Mouse (Mus musculus) heart, adult 2 months (tissue): ENCODE data around the gene Pld5. TPM values are rescaled to one million over a fixed set of nuclear protein-coding genes. Genes with fewer than 3 reads are reported as not detected.

ENCODE experiments used
- DNase-seq, 2 experiments: peaks; one replicate each; pipeline ENCODE4 v3.0.0; 2021
- H3K27ac ChIP-seq: fragments of 200-600 bp; 2 replicates; pipeline ENCODE4 v1.8.1; 2022
- H3K27me3 ChIP-seq: fragments of 200-500 bp; 2 replicates; pipeline ENCODE4 v1.6.1; 2012; ENCODE audit warnings: mild to moderate bottlenecking, low read length, inconsistent platforms, mixed read lengths; ENCODE audit not compliant: control insufficient read depth, insufficient read depth
- H3K36me3 ChIP-seq: fragments of 200-500 bp; 2 replicates; pipeline ENCODE4 v1.6.1; 2012; ENCODE audit warnings: low read length, inconsistent platforms; ENCODE audit not compliant: control insufficient read depth, insufficient read depth
- H3K4me1 ChIP-seq: fragments of 200-500 bp; 2 replicates; pipeline ENCODE4 v1.6.1; 2011; ENCODE audit warnings: low read length; ENCODE audit not compliant: control insufficient read depth, insufficient read depth
- H3K4me3 ChIP-seq: fragments of 200-600 bp; 2 replicates; pipeline ENCODE4 v1.8.1; 2022
- H3K79me2 ChIP-seq: fragments of 200-500 bp; replicated peaks from 2 replicates; pipeline ENCODE4 v1.6.1; 2012; ENCODE audit warnings: mild to moderate bottlenecking, inconsistent platforms, low read length, moderate library complexity, mixed read lengths; ENCODE audit not compliant: control insufficient read depth, insufficient read depth
- H3K9ac ChIP-seq: fragments of 200-500 bp; 2 replicates; pipeline ENCODE4 v1.6.1; 2012; ENCODE audit warnings: low read depth, mild to moderate bottlenecking, control low read depth, inconsistent platforms, low read length, mixed read lengths
- CTCF ChIP-seq: fragments of 200-600 bp; IDR thresholded peaks from 2 replicates; pipeline ENCODE4 v1.8.1; 2022; ENCODE audit warnings: antibody characterized with exemption, mild to moderate bottlenecking, moderate library complexity
- EP300 ChIP-seq: fragments of 200-500 bp; IDR thresholded peaks from 2 replicates; pipeline ENCODE4 v1.6.1; 2011; ENCODE audit warnings: low read depth, low read length, control low read depth; ENCODE audit not compliant: insufficient read depth
- POLR2A ChIP-seq: fragments of 200-500 bp; IDR thresholded peaks from 2 replicates; pipeline ENCODE4 v1.6.1; 2011; ENCODE audit warnings: mild to moderate bottlenecking, low read depth, low read length, control low read depth; ENCODE audit not compliant: insufficient read depth
- WGBS: fragments of 180-500 bp; shearing (Covaris S2); methylation state at CpG from one replicate; pipeline ENCODE4 v1.1.7; 2018; 5-methylcytosine and 5-hydroxymethylcytosine counted together
- intact Hi-C: fragments of 180-260 bp; cut with DNase I; formaldehyde crosslinking; loops from one replicate; pipeline ENCODE4 v1.15.1; 2025
- polyA plus RNA-seq: library from polyadenylated mRNA; depleted of rRNA; stranded (reverse); fragments of >200 nt; gene quantifications from 2 replicates; pipeline ENCODE4 v1.2.3, GENCODE M21; 2012
- total RNA-seq, 2 experiments: library from RNA; stranded (reverse); gene quantifications; 2 replicates each; pipeline ENCODE4 v1.2.3; 2021

The Pld5 gene
- total and polyA plus RNA-seq, 3 experiments: 0.08 to 0.11 TPM; not detected in 1

DNA sequence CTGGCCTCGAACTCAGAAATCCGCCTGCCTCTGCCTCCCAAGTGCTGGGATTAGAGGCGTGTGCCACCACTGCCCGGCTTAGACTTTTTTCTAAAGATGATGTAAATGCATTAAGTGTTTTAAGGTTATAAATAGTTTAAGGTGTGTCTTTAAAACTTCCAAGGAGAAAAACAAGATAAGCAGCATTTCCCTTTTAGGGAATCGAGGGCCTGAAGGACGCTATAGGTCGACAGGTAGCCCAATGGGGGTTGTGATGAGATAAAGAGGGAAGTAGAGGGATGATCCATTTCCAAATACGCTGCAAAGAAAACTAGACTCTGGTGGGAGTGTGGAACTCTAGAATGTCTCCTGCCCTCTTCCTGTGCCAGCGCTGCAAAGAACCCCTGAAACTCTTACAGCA is 355.1 kb downstream of the Pld5 start, which contains the start of gene Gm38100:
Gene Gm38100 (plus strand): TSS at position 301 of the 400 bp plus-strand sequence.
- WGBS: 77% methylated on average over 9 of the region's 9 CpGs
- H3K36me3 ChIP-seq: no peaks in the 10 kb centered on the region
- no peak for TF ChIP-seq POLR2A
- TF ChIP-seq CTCF: no peak
- TF ChIP-seq EP300: no peak
- no peaks in the 10 kb centered on the region for H3K79me2 ChIP-seq
- H3K4me3 ChIP-seq: no peak within 1 kb of the TSS
- H3K9ac ChIP-seq: no peak within 1 kb of the TSS
- H3K4me1 ChIP-seq: no peaks in the 10 kb centered on the region
- H3K27me3 ChIP-seq: no peaks in the 10 kb centered on the region
- intact Hi-C loops: loop anchor here (5.0 to 10.0 kb wide), 5 partner anchors 248 to 1325 kb away; partner anchors contain the start of gene Fh1
- no peak for DNase-seq
- H3K27ac ChIP-seq: no peak within 1 kb of the TSS

- Histone ChIP-seq H3K4me3 (no peak overlapping the region), H3K79me2 (no peaks in the 10 kb centered on the region), H3K9ac (no peak overlapping the region), H3K27me3 (no peaks in the 10 kb centered on the region), H3K4me1 (no peaks in the 10 kb centered on the region), H3K36me3 (no peaks in the 10 kb centered on the region), H3K27ac (no peak overlapping the region)
- intact Hi-C loops: no loop called here
- 48% methylated on average over 5 of the region's 5 CpGs for WGBS
- TF ChIP-seq POLR2A (no peak), CTCF (no peak), EP300 (no peak)
- no peak for DNase-seq
Observed at GRCm38 (mm10) chr1:175913728-175914303, 361.3 kb downstream of the Pld5 start.
